Mouse (Mus musculus) hindbrain, embryonic 15.5 days (tissue): ENCODE data around the gene Dlx6. TPM values are rescaled to one million over a fixed set of nuclear protein-coding genes. Genes with fewer than 3 reads are reported as not detected.

ENCODE experiments used
- ATAC-seq: fragments of 200-750 bp; cut with Nextera tagmentation; 2 replicates; pipeline ENCODE4 v1.8.0; 2017; ENCODE audit warnings: low read depth, moderate number of reproducible peaks, moderate TSS enrichment; ENCODE audit not compliant: low FRiP score
- H3K27ac ChIP-seq: fragments of 300-500 bp; sonication (generic); replicated peaks from 2 replicates; pipeline ENCODE4 v1.5.1; 2015; ENCODE audit warnings: mild to moderate bottlenecking, inconsistent platforms
- H3K27me3 ChIP-seq: fragments of 300-500 bp; sonication (generic); 2 replicates; pipeline ENCODE4 v1.6.1; 2015; ENCODE audit warnings: control low read depth, inconsistent platforms
- H3K36me3 ChIP-seq: fragments of 300-500 bp; sonication (generic); 2 replicates; pipeline ENCODE4 v1.6.1; 2015; ENCODE audit warnings: control low read depth, inconsistent platforms
- H3K4me1 ChIP-seq: fragments of 300-500 bp; sonication (generic); replicated peaks from 2 replicates; pipeline ENCODE4 v1.6.1; 2015; ENCODE audit warnings: control low read depth, inconsistent platforms
- H3K4me2 ChIP-seq: fragments of 300-500 bp; sonication (generic); 2 replicates; pipeline ENCODE4 v1.6.1; 2015; ENCODE audit warnings: moderate library complexity, mild to moderate bottlenecking, inconsistent platforms
- H3K4me3 ChIP-seq: fragments of 300-500 bp; sonication (generic); 2 replicates; pipeline ENCODE4 v1.5.1; 2015; ENCODE audit warnings: mild to moderate bottlenecking, inconsistent platforms
- H3K9ac ChIP-seq: fragments of 300-500 bp; sonication (generic); 2 replicates; pipeline ENCODE4 v1.6.1; 2015; ENCODE audit warnings: inconsistent platforms
- H3K9me3 ChIP-seq: fragments of 300-500 bp; sonication (generic); 2 replicates; pipeline ENCODE4 v1.6.1; 2016; ENCODE audit warnings: control low read depth, inconsistent platforms
- WGBS: fragments of 180-500 bp; shearing (Covaris S2); methylation state at CpG from one replicate; pipeline ENCODE4 v1.1.7; 2015; 5-methylcytosine and 5-hydroxymethylcytosine counted together
- polyA plus RNA-seq: library from polyadenylated mRNA; unstranded; fragments of >200 nt; fragmentation: Nextera tagmentation; extraction: Ambion mirVana; gene quantifications from 2 replicates; pipeline ENCODE4 v1.2.1, GENCODE M21; 2015

Dlx6 gene
- polyA plus RNA-seq, 1 experiment from 2014 or later = 0.64 TPM

GRCm38 (mm10) chr6:6873476-6874072 lies 10.4 kb downstream of the Dlx6 start:
- no peak overlapping the region for H3K27ac ChIP-seq
- under 1% methylated on average over 19 of the region's 19 CpGs for WGBS

DNA sequence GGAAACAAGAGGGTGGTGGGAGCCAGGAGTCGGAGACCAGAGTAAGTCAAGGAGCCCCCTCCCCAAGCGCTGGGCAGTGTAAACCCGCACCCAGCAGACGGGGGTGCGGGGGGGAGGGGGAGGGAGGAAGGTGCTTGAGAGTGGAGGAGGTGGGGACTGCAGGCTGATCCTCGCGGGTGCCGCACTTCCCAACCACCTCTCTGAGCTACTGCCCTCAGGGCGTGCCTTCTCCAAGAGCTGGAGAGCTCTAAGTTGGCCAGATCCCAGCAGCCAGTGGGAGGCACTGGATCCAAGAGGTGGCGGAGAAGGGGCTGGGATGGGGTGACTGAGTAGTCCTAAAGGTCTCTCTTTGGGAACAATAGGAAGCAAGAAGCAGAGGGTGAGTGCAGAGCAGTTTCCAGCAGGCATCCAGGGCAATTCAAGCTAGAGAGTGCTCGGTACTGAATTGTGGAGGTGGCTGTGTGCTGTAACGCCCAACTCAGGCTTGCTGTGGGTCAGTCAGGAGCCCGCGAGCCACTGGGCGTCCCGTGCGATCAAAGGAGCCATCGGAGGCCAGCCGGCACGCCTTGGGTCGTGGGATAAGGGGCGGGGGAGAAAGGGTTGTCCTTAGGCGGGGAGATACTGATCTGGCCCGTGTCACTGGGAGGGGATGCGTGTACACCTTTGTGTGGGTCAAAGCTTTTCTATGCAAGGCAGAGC lies 11.1 kb downstream of the Dlx6 start:
- no peak overlapping the region for H3K4me2 ChIP-seq
- H3K4me1 ChIP-seq = no peaks in the 10 kb centered on the region
- no peak; the same call in 1 of the 2 replicates for ATAC-seq
- H3K36me3 ChIP-seq = no peaks in the 10 kb centered on the region
- under 1% methylated on average over 24 of the region's 25 CpGs for WGBS
- H3K27ac ChIP-seq = no peak overlapping the region
- H3K9ac ChIP-seq = no peak overlapping the region
- peaks cover 89% of the 10 kb centered on the region for H3K27me3 ChIP-seq
- H3K4me3 ChIP-seq = no peak overlapping the region
- H3K9me3 ChIP-seq = no peaks in the 10 kb centered on the region

More at GRCm38 (mm10) chr6:6873476-6874072, 10.4 kb downstream of the Dlx6 start:
- Histone ChIP-seq H3K27me3 (peaks cover 90% of the 10 kb centered on the region), H3K4me3 (no peak overlapping the region), H3K9ac (no peak overlapping the region), H3K4me2 (no peak overlapping the region), H3K4me1 (no peaks in the 10 kb centered on the region), H3K36me3 (no peaks in the 10 kb centered on the region), H3K9me3 (no peaks in the 10 kb centered on the region)
- no peak for ATAC-seq

DNA sequence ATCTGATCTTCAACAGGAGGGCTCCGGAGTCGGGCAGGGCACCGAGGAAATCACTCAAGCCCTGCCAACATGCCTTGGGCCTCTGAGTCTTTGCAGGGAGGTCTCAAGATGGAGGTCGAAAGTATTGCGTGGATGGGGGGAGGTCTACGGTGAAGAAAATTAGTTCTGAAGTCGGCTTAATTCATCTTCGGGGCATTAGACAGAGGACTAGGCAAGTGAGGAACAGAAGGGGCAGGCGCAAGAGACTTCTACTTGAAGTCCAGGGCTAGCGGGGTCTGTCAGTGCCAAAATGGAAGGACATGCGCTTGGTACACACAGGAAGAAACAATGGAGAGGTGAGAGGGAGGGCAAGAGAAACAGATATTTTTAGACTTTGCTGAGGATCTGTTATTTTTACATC lies 12.0 kb downstream of the Dlx6 start:
- no peak for ATAC-seq
- Histone ChIP-seq H3K4me3 (no peak overlapping the region), H3K9ac (no peak overlapping the region), H3K4me1 (no peaks in the 10 kb centered on the region), H3K36me3 (no peaks in the 10 kb centered on the region), H3K27ac (no peak overlapping the region), H3K4me2 (no peak overlapping the region), H3K27me3 (peaks cover 89% of the 10 kb centered on the region), H3K9me3 (no peaks in the 10 kb centered on the region)
- under 1% methylated on average over 11 of the region's 11 CpGs for WGBS

- Histone ChIP-seq H3K4me1 (no peaks in the 10 kb centered on the region), H3K4me2 (no peak overlapping the region), H3K36me3 (no peaks in the 10 kb centered on the region), H3K27me3 (peaks cover 88% of the 10 kb centered on the region), H3K9ac (no peak overlapping the region), H3K4me3 (no peak overlapping the region), H3K9me3 (no peaks in the 10 kb centered on the region), H3K27ac (no peak overlapping the region)
- no peak for ATAC-seq
- 1% methylated on average over 9 of the region's 9 CpGs for WGBS
Measured at GRCm38 (mm10) chr6:6875676-6876075, 12.5 kb downstream of the Dlx6 start.

- no peak overlapping the region for H3K4me3 ChIP-seq
- no peak overlapping the region for H3K4me2 ChIP-seq
- peaks cover 87% of the 10 kb centered on the region for H3K27me3 ChIP-seq
- no peaks in the 10 kb centered on the region for H3K9me3 ChIP-seq
- ATAC-seq = no peak
- H3K27ac ChIP-seq = no peak overlapping the region
- H3K4me1 ChIP-seq = peaks cover 5% of the 10 kb centered on the region
- no peak overlapping the region for H3K9ac ChIP-seq
- H3K36me3 ChIP-seq = no peaks in the 10 kb centered on the region
- WGBS = 6% methylated on average over 2 of the region's 2 CpGs
Measured at GRCm38 (mm10) chr6:6876231-6876630, 13.1 kb downstream of the Dlx6 start.

- WGBS = 7% methylated on average over 7 of the region's 7 CpGs
- no peak overlapping the region for H3K27ac ChIP-seq
- H3K9ac ChIP-seq = no peak overlapping the region
- peaks cover 10% of the 10 kb centered on the region for H3K4me1 ChIP-seq
- no peak for ATAC-seq
- no peaks in the 10 kb centered on the region for H3K9me3 ChIP-seq
- no peak overlapping the region for H3K4me2 ChIP-seq
- H3K36me3 ChIP-seq = no peaks in the 10 kb centered on the region
- no peak overlapping the region for H3K4me3 ChIP-seq
- H3K27me3 ChIP-seq = peaks cover 87% of the 10 kb centered on the region
Measured at GRCm38 (mm10) chr6:6876731-6877130, 13.6 kb downstream of the Dlx6 start.

DNA sequence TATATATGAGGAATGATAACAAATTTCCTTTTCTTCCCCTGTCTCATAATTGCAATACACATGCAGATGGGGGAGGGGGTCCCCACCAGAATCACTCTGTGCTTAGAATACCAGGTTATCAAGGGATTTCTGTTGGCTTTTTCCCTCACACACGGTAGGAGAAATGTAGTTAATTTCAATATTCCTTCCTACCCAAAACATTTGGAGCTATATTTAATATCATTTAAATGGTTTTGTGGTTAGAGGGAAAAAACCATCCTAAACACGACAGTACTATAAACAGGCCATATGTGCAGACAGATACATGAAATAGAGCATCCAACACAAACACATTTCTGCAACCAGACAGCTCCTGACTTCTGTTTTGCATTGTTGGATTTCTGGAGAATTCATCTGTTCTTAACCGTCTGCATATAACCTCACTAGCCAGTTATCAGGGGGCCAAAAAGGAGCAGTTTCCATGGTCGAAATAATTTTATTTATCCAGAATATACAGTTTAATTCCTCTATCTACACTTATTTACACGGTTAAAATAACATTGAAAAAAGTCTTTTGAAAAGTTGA lies 14.3 kb downstream of the Dlx6 start:
- H3K27ac ChIP-seq = no peak overlapping the region
- H3K27me3 ChIP-seq = peaks cover 84% of the 10 kb centered on the region

DNA sequence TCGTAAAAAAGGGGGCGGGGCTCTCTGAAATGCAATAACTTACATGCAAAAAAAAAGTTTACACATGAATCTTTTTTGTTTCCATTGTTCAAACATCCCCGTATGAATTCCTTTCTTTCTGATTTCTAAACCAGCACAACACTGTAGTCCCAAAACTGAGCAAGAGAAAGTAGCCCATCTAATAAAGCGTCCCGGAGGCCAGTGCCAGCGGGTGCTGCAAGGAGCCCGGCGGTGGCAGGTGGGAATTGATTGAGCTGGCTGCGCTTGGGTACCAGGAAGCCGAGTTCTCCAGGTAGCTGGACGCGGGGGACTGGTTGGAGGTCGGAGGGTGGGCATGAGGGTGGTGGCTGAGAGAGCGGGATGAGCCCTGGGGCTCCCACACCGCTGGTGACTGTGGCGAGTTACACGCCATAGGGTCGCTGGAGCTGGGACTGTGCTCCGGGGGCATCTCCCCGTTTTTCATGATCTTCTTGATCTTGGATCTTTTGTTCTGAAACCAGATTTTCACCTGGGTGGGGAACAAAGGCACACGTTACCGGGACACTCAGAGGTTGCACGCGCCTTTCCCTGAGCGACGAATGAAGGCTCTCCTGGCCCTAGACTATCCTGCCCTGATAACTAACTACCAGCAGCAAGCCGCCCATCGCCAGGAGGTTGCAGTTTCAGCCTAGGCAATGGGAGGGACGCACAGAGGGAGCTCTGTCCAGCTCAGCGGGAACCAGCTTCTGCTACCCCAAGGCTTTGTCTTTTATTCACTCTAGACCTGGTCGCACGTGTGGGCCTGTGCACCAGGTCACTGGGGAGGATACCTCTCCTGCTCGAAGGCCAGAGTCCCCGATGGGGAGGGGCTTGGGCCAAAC lies 15.1 kb downstream of the Dlx6 start:
- H3K36me3 ChIP-seq = no peaks in the 10 kb centered on the region
- ATAC-seq = no peak
- no peak overlapping the region for H3K27ac ChIP-seq
- WGBS = 2% methylated on average over 34 of the region's 34 CpGs
- no peak overlapping the region for H3K4me2 ChIP-seq
- peaks cover 84% of the 10 kb centered on the region for H3K27me3 ChIP-seq
- H3K4me3 ChIP-seq = no peak overlapping the region
- no peak overlapping the region for H3K9ac ChIP-seq
- no peaks in the 10 kb centered on the region for H3K9me3 ChIP-seq
- H3K4me1 ChIP-seq = peaks cover 12% of the 10 kb centered on the region

More for the DNA sequence above, 14.3 kb downstream of the Dlx6 start:
- H3K4me3 ChIP-seq = no peak overlapping the region
- no peaks in the 10 kb centered on the region for H3K36me3 ChIP-seq
- ATAC-seq = no peak
- H3K9ac ChIP-seq = no peak overlapping the region
- no peaks in the 10 kb centered on the region for H3K9me3 ChIP-seq
- 9% methylated on average over 5 of the region's 5 CpGs for WGBS
- peaks cover 12% of the 10 kb centered on the region for H3K4me1 ChIP-seq
- H3K4me2 ChIP-seq = no peak overlapping the region

- peaks cover 85% of the 10 kb centered on the region for H3K27me3 ChIP-seq
Measured at GRCm38 (mm10) chr6:6878841-6879291, 15.7 kb downstream of the Dlx6 start.

DNA sequence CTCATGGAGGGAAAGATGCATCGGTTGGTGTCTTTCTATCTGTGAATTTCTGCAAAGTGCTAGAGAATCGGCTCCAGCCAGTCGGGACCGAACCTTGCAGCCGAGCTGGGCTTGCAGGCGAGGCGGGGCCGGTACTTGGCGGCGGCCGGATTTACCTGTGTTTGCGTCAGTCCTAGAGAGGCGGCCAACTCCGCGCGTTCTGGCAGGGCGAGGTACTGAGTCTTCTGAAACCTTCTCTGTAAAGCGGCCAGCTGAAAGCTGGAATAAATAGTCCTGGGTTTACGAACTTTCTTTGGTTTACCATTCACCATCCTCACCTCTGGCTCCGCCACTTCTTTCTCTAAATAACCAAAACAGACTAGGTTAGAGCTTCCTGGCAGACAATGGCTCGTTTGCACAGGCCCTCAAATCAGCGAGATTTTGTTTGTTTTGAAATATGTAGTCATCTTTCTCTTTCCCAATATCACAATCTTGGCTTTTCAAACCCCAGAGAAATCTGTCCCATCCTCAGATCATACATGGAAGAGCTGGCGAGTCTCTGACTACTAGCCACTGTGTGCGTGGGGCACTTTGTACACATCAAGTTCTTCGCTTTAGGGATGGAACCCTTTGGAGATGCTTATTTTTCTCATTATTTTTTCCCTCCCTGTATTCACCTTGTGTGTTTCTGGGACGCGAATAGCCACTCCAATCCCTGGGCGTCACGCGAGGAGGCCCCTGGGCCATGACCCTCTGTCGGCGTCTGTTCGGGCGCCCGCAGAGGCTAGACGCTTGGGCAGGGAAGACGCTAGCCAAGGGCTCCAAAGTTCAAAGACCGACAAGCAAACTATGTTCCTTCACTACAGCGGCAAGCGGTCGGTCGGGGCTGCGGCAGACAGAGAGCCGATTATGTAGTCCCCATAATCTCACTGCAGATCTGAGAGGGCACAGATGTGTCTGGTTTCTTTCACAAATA lies 16.5 kb downstream of the Dlx6 start:
- peaks cover 12% of the 10 kb centered on the region for H3K4me1 ChIP-seq
- ATAC-seq = no peak
- peaks cover 82% of the 10 kb centered on the region for H3K27me3 ChIP-seq
- no peak overlapping the region for H3K4me3 ChIP-seq
- H3K36me3 ChIP-seq = no peaks in the 10 kb centered on the region
- H3K27ac ChIP-seq = no peak overlapping the region
- 2% methylated on average over 44 of the region's 44 CpGs for WGBS
- no peaks in the 10 kb centered on the region for H3K9me3 ChIP-seq
- H3K4me2 ChIP-seq = no peak overlapping the region
- H3K9ac ChIP-seq = no peak overlapping the region

More at GRCm38 (mm10) chr6:6878841-6879291, 15.7 kb downstream of the Dlx6 start:
- Histone ChIP-seq H3K27ac (no peak overlapping the region), H3K9ac (no peak overlapping the region), H3K9me3 (no peaks in the 10 kb centered on the region), H3K4me2 (no peak overlapping the region), H3K4me3 (no peak overlapping the region), H3K36me3 (no peaks in the 10 kb centered on the region), H3K4me1 (peaks cover 12% of the 10 kb centered on the region)
- no peak for ATAC-seq
- 0% methylated on average over 12 of the region's 14 CpGs for WGBS
